Mouse (Mus musculus): ENCODE results near the gene Kif26b.

The Kif26b gene

DNA sequence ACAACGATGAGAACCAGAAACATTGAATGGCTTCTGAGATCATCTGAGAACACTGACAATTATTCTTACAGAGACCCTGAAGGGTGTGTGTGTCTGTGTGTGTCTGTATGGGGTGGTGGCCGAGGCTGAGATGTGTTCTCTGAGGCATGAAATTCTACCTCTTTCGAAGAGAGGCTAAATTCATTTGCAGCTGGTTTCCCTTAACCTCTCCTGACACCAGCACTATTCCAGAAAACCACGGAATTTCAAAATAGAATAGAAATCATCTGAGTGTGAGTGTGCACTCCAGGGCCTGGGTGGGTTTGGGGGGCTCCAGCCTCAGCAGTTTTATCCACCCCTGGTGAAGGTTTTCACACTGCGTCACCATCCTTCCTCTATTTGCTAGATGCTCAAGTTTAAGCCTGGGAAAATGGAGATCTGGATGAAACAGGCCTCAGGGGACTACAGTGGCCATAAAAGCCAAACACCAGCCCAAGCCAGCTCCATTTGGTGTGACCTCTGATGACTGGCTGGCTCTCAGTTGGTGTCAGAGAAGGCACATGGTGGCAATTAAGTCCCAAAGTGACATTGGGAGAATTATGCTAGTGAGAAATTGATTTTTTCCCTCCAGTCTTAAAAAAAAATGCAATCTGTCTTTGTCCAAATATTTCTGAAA lies 56.6 kb downstream of the Kif26b start:
- in situ Hi-C loops (cut with MboI): no loop called here

DNA sequence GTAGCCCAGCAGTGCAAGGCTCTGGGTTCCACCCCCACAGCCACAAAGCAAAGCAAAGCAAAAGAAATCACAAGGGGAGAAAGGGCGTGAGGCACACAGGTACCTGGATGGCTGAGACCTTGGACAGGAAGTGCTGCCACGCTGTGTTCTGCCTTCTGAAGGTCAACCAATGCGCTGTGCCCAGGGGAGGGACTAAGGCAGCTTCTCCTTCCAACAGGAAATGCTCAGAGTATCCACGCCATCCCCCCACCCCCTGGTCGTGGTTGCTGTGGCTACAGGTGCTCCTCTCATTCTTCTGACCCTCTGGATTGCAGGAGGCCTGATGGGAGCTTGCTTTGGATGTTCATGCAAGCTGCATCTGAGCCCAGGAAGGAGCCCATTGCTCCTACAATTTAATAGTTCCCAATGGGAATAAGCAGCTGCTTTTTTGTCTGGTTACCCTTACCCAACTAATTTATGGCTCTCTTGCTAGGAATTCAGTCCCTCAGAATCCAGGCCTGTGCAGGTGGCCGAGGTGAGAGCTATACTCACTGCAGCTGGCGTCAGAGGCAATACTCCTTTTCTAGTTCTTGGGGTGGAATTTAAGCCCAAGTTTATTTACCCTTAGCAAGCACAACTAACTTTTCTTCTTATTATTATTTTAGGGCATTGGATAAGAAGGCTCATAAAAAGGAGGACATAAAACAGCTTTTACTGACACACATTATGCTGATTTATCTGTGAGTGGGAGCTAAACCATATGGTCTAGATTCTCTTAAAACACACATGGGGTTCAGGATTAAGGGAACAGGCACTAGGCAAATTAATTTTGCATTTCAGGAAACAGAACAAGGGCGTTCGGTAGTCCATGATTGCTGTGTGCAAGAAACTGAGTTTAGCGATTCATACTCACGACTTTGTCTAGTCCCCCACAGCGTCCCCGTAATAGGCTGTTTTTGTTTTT lies 61.6 kb downstream of the Kif26b start:
- in situ Hi-C loops (cut with MboI): no loop called here

DNA sequence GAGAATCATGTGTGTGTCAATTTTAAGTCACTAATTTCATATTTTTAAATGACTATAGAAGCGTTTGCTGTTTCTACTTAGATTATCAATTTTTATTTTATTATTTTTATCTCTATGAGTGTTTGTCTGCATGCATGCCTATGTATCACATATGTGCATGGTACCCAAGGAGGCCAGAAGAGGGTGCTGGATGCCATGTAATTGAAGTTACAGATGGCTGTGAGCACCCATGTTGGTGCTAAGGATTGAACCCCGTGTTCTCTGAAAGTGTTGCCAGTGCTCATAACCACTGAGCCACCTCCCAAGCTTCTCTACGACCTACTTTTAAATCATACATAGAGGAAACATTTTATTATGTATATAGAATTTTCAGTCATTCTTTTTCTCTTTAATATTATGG lies 68.2 kb downstream of the Kif26b start:
- in situ Hi-C loops (cut with MboI): no loop called here

DNA sequence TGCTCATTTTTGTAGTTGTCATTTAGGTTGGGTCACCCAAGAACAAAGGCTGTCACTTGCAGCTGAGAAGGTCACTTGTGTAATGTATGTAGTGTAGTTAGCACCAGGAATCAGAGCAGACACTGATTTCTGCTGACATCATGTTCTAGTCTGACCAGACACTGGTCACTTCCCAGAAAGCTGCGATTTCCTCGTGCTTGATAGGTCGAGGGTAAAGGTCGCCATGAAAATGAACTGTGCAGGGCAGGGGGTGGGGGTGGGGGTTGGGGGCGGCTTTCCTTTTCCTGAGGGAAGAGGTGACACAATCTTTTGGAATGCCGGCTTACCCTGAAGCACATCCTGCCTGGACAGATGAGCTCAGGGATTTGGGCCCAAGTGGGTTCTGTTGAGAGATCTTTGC lies 68.8 kb downstream of the Kif26b start:
- in situ Hi-C loops (cut with MboI): no loop called here

GRCm38 (mm10) chr1:178600851-178601569 lies 72.1 kb downstream of the Kif26b start:
- in situ Hi-C loops (cut with MboI): no loop called here

GRCm38 (mm10) chr1:178609151-178609775 lies 80.3 kb downstream of the Kif26b start:
- in situ Hi-C loops (cut with MboI): no loop called here

- in situ Hi-C loops (cut with MboI): no loop called here
Observed at GRCm38 (mm10) chr1:178611512-178611911, 82.6 kb downstream of the Kif26b start.

- in situ Hi-C loops (cut with MboI): no loop called here
Observed at GRCm38 (mm10) chr1:178621301-178621700, 92.4 kb downstream of the Kif26b start.

DNA sequence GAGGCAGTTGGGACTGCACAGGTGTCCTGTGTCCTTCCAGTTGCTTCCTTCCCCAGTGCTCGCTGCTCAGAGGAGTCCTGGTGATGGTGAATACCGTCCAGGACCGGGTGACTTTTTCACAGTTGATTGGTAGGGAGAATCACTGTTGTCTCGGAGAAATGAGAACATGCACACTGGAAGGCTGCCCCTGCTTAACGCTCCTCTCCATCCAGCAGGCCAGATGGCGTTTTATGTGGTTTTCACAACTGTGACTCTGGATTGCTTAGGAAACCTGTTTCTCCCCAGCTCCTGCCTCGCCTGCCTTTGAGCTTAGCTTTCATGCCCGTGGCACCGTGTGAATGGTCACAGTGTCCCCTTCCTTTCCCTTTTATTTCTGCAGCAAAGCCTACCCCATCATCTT lies 95.0 kb downstream of the Kif26b start:
- in situ Hi-C loops (cut with MboI): no loop called here

DNA sequence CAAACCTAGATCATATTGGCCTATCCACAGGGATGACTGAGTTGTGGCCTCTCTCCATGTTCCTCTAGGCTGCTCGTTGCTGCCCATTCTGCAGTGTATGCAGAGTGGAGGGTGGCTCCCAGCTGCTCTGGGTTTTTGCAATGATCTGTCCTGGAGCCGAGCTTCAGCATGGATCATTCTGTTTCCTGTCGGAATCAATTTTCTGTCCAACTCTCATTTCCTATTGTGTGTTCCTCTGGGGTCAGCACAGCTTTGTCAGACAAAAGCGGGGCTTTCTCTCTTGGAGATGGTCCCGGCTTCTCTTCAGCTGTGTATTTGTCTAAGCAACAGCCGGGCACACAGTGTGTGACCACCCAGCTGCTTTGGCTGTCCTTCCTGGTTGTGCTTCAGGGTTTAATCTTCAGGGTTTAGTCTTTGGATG lies 98.0 kb downstream of the Kif26b start:
- in situ Hi-C loops (cut with MboI): no loop called here

GRCm38 (mm10) chr1:178630042-178630441 lies 101.1 kb downstream of the Kif26b start:
- in situ Hi-C loops (cut with MboI): no loop called here

DNA sequence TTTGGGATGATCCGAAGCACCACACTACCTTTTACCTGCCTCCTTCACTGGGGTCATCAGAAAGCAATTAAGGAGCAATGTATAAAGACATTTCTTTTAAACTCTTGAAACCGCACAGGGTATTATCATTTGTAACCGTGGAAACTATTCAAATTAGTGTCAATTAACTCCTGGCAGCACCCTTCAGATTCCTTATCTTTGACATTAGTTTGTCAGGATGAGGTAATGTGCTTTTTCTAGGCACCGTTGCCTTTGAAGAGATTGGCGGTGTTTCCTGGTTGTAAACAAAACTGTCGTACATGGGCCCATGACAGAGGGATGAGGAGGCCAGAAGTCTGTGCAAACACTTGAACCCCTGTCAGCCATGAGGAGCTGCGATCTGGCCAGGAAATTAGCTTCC lies 102.9 kb downstream of the Kif26b start:
- in situ Hi-C loops (cut with MboI): no loop called here

- in situ Hi-C loops (cut with MboI): no loop called here
Observed at GRCm38 (mm10) chr1:178634359-178635085, 105.6 kb downstream of the Kif26b start.

DNA sequence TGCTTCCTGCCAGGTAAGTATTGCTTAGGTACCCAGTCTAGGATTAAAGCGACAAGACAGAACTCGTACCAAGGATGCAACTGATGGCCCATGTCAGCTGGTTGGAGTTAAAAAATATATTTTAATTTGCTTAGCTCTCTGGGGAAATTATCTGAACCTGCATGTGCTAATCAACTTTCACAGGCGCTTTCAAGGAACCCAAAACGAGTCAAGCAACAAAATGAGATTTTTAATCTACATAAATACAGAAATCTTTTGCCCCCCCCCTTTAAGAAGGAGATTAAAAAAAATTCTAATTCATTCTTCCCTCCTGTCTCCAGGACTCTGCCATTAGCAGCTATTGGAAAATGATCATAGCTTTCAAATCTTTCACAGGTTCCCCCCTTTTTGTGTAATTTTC lies 106.5 kb downstream of the Kif26b start:
- in situ Hi-C loops (cut with MboI): no loop called here

- in situ Hi-C loops (cut with MboI): no loop called here
Observed at GRCm38 (mm10) chr1:178637293-178637692, 108.4 kb downstream of the Kif26b start.

GRCm38 (mm10) chr1:178639951-178640350 lies 111.0 kb downstream of the Kif26b start:
- in situ Hi-C loops (cut with MboI): no loop called here

DNA sequence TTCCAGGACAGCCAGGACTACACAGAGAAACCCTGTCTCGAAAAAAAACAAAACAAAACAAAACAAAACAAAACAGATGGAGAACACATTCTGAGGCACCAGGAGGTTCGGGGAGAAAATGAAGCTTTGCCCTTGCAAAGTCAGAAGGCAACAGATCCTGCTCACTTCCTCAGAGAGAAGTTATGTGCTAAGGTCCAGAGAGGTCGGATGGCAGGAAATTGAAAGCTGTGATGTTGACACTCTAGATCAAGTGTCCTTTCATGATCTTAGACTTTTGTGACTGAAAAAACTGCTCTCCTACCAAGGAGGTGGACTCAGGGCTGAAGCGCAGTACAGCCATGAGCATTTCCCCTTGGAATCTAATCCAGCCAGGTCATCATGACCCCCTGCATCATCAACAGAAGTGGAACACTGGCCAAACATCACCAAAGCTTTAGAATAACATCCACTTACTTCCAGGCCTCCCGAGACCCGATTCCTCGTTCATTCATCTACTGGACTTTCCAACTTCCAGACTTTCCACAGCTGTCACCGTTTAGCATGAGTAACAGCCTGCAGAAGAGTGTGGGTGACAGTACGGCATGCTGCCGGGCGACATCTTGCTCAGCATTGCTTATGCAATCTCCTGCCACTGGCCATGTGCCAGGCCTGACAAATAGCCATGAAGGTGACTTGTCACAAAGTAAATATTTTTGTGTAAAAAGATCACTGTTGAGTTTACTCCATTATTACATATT lies 112.0 kb downstream of the Kif26b start:
- in situ Hi-C loops (cut with MboI): no loop called here

GRCm38 (mm10) chr1:178641788-178642187 lies 112.9 kb downstream of the Kif26b start:
- in situ Hi-C loops (cut with MboI): no loop called here

DNA sequence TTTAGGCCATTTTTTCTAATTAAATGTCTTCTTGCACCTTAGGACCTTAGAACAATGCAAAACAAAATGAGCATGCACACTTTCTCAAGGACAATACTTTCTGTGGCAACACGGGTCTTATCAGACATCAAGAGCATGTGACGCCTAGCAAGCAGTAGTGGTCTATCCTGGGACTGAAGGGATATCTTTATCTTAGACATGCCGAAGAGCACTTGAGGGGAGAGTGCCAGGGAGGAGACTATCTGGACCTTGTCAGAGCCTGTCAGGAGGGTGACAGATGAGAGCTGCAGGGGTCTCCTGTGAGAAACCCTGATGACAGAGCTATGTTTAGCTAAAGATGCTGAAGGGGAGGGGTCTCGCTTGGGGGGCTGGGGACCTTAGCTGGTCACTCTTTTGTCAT lies 116.0 kb downstream of the Kif26b start:
- in situ Hi-C loops (cut with MboI): no loop called here

DNA sequence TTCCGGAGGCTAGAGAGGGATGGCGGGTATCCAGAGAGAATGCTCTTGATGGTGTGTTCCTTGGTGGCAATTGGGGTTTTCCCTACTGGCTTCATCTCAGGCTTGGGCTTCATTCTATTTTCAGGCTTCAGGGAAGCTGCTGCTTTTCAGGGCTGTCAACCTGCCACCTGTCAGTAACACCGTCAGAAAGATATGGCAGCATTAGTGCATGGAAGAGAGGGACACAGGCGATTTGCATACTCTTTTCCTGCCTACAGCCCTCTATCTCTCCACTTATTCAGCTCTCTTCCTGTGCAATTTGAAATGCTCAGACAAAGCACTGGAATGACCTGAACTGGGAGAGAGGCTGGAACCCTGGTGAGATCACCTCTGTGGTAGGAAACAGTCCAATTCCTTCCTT lies 117.7 kb downstream of the Kif26b start:
- in situ Hi-C loops (cut with MboI): no loop called here

DNA sequence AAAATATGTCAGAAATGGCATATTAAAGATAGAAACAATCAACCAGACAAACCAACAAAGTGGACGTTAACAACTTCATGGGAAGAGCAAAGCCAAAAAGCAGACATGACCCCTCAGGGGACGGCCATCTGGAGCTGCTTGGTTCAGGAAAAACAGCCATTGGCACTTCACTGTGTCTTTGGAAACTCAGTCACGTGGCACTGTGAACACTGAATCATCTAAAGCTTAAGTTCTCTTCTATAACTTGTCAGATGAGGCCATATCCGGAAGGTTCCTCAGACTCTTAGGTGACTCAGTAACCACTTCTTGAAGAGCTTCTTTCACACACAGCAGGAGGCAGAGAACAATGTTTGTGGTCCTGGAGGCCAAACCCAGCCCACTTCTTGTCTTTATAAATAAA lies 126.6 kb downstream of the Kif26b start:
- in situ Hi-C loops (cut with MboI): no loop called here
